Mouse (Mus musculus) liver, adult (tissue): ENCODE measurements around the gene Wars.

ENCODE experiments used
- GATA4 ChIP-seq: IDR thresholded peaks from 2 replicates; pipeline ENCODE4 v1.6.1; 2014; ENCODE audit warnings: mild to moderate bottlenecking, low read length; ENCODE audit not compliant: insufficient replicate concordance

Wars gene

GRCm38 (mm10) chr12:108893715-108894431 lies at the start of gene Wars:
Gene Wars, minus strand, starts transcription at chr12:108894174.
- no peak; the same call in 1 of the 2 replicates for TF ChIP-seq GATA4

- no peak for TF ChIP-seq GATA4
Observed at GRCm38 (mm10) chr12:108942203-108942923, 48.4 kb upstream of the Wars start.

GRCm38 (mm10) chr12:108941282-108941681 lies 47.3 kb upstream of the Wars start:
- TF ChIP-seq GATA4, result no peak

- TF ChIP-seq GATA4, result no peak
Observed at GRCm38 (mm10) chr12:108940255-108940654, 46.3 kb upstream of the Wars start.

GRCm38 (mm10) chr12:108939317-108939716 lies 45.3 kb upstream of the Wars start:
- no peak for TF ChIP-seq GATA4

- TF ChIP-seq GATA4, result no peak
Observed at GRCm38 (mm10) chr12:108938844-108939243, 44.9 kb upstream of the Wars start.

- no peak for TF ChIP-seq GATA4
Observed at GRCm38 (mm10) chr12:108937506-108937905, 43.5 kb upstream of the Wars start.

- TF ChIP-seq GATA4, result no peak
Observed at GRCm38 (mm10) chr12:108936834-108937233, 42.9 kb upstream of the Wars start.

GRCm38 (mm10) chr12:108934231-108934630 lies 40.3 kb upstream of the Wars start:
- TF ChIP-seq GATA4, result no peak

GRCm38 (mm10) chr12:108932113-108932512 lies 38.1 kb upstream of the Wars start:
- no peak for TF ChIP-seq GATA4

- TF ChIP-seq GATA4, result no peak
Observed at GRCm38 (mm10) chr12:108931341-108932053, 37.5 kb upstream of the Wars start.

- no peak for TF ChIP-seq GATA4
Observed at GRCm38 (mm10) chr12:108929475-108929874, 35.5 kb upstream of the Wars start.

GRCm38 (mm10) chr12:108928249-108928648 lies 34.3 kb upstream of the Wars start:
- TF ChIP-seq GATA4, result no peak

- no peak for TF ChIP-seq GATA4
Observed at GRCm38 (mm10) chr12:108926606-108927111, 32.7 kb upstream of the Wars start.

- TF ChIP-seq GATA4, result no peak
Observed at GRCm38 (mm10) chr12:108918753-108919152, 24.8 kb upstream of the Wars start.

GRCm38 (mm10) chr12:108917509-108917908 lies 23.5 kb upstream of the Wars start:
- no peak for TF ChIP-seq GATA4

- no peak for TF ChIP-seq GATA4
Observed at GRCm38 (mm10) chr12:108916447-108917042, 22.6 kb upstream of the Wars start.
